Mouse (Mus musculus) heart, embryonic 12.5 days (tissue): ENCODE measurements around the gene Sapcd1. TPM values are rescaled to one million over a fixed set of nuclear protein-coding genes. Genes with fewer than 3 reads are reported as not detected.
"Not testable (repeated sequence)": the region's sequence is repeated elsewhere in the genome, so short reads cannot be mapped to it uniquely, and the experiment has no call there.

ENCODE experiments used
- ATAC-seq: fragments of 200-750 bp; cut with Nextera tagmentation; 2 replicates; pipeline ENCODE4 v1.8.0; 2017; ENCODE audit warnings: moderate TSS enrichment, moderate library complexity; ENCODE audit not compliant: insufficient number of reproducible peaks, low FRiP score
- H3K27ac ChIP-seq: fragments of 300-500 bp; sonication (generic); 2 replicates; pipeline ENCODE4 v1.5.1; 2016; ENCODE audit warnings: mild to moderate bottlenecking, moderate library complexity; ENCODE audit not compliant: poor library complexity, severe bottlenecking
- H3K27me3 ChIP-seq: fragments of 300-500 bp; sonication (generic); replicated peaks from 2 replicates; pipeline ENCODE4 v1.6.1; 2016; ENCODE audit warnings: mild to moderate bottlenecking, moderate library complexity
- H3K36me3 ChIP-seq: fragments of 300-500 bp; sonication (generic); 2 replicates; pipeline ENCODE4 v1.6.1; 2016; ENCODE audit warnings: mild to moderate bottlenecking, moderate library complexity
- H3K4me1 ChIP-seq: fragments of 300-500 bp; sonication (generic); replicated peaks from 2 replicates; pipeline ENCODE4 v1.6.1; 2016; ENCODE audit warnings: mild to moderate bottlenecking
- H3K4me2 ChIP-seq: fragments of 300-500 bp; sonication (generic); 2 replicates; pipeline ENCODE4 v1.6.1; 2016; ENCODE audit warnings: mild to moderate bottlenecking, moderate library complexity
- H3K4me3 ChIP-seq: fragments of 300-500 bp; sonication (generic); 2 replicates; pipeline ENCODE4 v1.5.1; 2016; ENCODE audit warnings: mild to moderate bottlenecking
- H3K9ac ChIP-seq: fragments of 300-500 bp; sonication (generic); 2 replicates; pipeline ENCODE4 v1.6.1; 2016; ENCODE audit warnings: mild to moderate bottlenecking, moderate library complexity
- H3K9me3 ChIP-seq: fragments of 300-500 bp; sonication (generic); replicated peaks from 2 replicates; pipeline ENCODE4 v1.6.1; 2016; ENCODE audit warnings: mild to moderate bottlenecking, moderate library complexity
- WGBS: fragments of 180-500 bp; shearing (Covaris S2); methylation state at CpG from one replicate; pipeline ENCODE4 v1.1.7; 2016; 5-methylcytosine and 5-hydroxymethylcytosine counted together
- polyA plus RNA-seq: library from polyadenylated mRNA; unstranded; fragments of >200 nt; fragmentation: Nextera tagmentation; extraction: Ambion mirVana; gene quantifications from 2 replicates; pipeline ENCODE4 v1.2.1, GENCODE M21; 2016

The Sapcd1 gene
- polyA plus RNA-seq, 1 experiment from 2014 or later = 2.4 TPM

GRCm38 (mm10) chr17:35044904-35045806 lies 17.3 kb upstream of the Sapcd1 start:
- Histone ChIP-seq H3K4me3 (peak overlapping the region; percentile 64; the same call in 1 of the 2 replicates), H3K27ac (peak overlapping the region; percentile 96), H3K4me2 (peak overlapping the region; percentile 99), H3K27me3 (no peaks in the 10 kb centered on the region), H3K36me3 (no peaks in the 10 kb centered on the region), H3K9me3 (no peaks in the 10 kb centered on the region), H3K4me1 (peaks cover 48% of the 10 kb centered on the region), H3K9ac (no peak overlapping the region)
- ATAC-seq = no peak
- 47% methylated on average over 7 of the region's 7 CpGs for WGBS

DNA sequence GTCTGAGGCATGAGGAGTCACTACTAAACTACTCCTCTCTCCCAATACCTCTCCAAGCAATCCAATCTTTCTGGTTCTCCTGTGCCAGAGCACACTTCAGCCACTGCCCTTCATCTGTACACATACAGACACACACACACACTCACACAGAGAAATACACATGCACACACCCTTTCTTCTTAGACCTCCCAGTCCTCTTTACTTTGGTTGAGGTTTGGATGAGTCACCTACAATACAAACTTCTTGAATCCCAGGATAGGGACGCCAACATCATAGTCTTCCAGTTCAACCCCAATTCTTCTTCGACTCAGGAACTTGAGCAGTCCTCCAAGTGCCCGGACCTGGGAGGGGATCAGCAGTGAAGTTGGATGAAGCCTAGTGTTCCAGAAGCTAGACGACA lies 16.0 kb upstream of the Sapcd1 start:
- Histone ChIP-seq H3K4me2 (no peak overlapping the region), H3K27ac (peak overlapping the region; percentile 40; the same call in 1 of the 2 replicates), H3K27me3 (no peaks in the 10 kb centered on the region), H3K36me3 (no peaks in the 10 kb centered on the region), H3K4me3 (no peak overlapping the region), H3K4me1 (peaks cover 40% of the 10 kb centered on the region), H3K9me3 (no peaks in the 10 kb centered on the region), H3K9ac (no peak overlapping the region)
- no peak for ATAC-seq
- 69% methylated on average over 4 of the region's 4 CpGs for WGBS

GRCm38 (mm10) chr17:35039121-35039873 lies 11.5 kb upstream of the Sapcd1 start:
- Histone ChIP-seq H3K36me3 (no peaks in the 10 kb centered on the region), H3K9me3 (no peaks in the 10 kb centered on the region), H3K4me3 (no peak overlapping the region), H3K27me3 (no peaks in the 10 kb centered on the region), H3K9ac (no peak overlapping the region), H3K27ac (no peak overlapping the region), H3K4me2 (no peak overlapping the region), H3K4me1 (peaks cover 4% of the 10 kb centered on the region)
- 80% methylated on average over 11 of the region's 11 CpGs for WGBS
- no peak for ATAC-seq

GRCm38 (mm10) chr17:35034896-35035295 lies 7.1 kb upstream of the Sapcd1 start:
- Histone ChIP-seq H3K9ac (no peak overlapping the region), H3K9me3 (no peaks in the 10 kb centered on the region), H3K27me3 (no peaks in the 10 kb centered on the region), H3K36me3 (no peaks in the 10 kb centered on the region), H3K27ac (no peak overlapping the region), H3K4me3 (no peak overlapping the region), H3K4me1 (peaks cover 2% of the 10 kb centered on the region; the same call in 1 of the 2 replicates), H3K4me2 (no peak overlapping the region)
- 67% methylated on average over 6 of the region's 6 CpGs for WGBS
- ATAC-seq = no peak

GRCm38 (mm10) chr17:35033703-35034102 lies 5.9 kb upstream of the Sapcd1 start:
- H3K9me3 ChIP-seq, H3K27me3 ChIP-seq, H3K27ac ChIP-seq, H3K9ac ChIP-seq, H3K4me1 ChIP-seq, H3K36me3 ChIP-seq, ATAC-seq, H3K4me2 ChIP-seq, H3K4me3 ChIP-seq: not testable (repeated sequence)
- 43% methylated on average over 1 of the region's 1 CpGs for WGBS

DNA sequence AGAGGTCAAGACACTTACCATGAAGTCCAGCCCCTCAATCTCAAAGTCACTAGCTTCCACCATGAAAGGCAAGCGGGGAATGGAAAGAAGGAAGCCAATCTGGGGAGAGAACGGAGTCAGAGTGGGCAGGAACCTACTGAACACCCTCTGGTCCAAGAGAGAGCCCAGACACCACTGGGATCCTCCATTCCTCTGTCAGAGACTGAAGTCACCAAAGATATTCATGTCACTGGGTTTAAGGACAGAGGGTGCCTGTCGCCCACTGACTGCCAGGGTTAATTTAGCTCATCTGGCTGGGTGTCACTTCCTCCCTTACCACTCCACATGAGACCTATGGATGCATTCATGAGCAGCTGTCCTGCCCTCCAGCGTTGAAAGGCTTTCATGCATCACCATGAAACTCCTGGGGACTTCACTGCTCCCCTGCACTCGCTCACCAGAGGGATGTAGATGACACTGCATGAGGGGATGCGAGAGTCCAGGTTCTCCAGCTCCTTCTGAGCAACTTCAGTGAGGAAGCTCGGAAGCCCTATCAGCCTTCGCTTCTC lies 4.6 kb upstream of the Sapcd1 start:
- Histone ChIP-seq H3K4me2 (no peak overlapping the region), H3K4me1 (peaks cover 13% of the 10 kb centered on the region), H3K27me3 (no peaks in the 10 kb centered on the region), H3K36me3 (no peaks in the 10 kb centered on the region), H3K4me3 (no peak overlapping the region), H3K9ac (no peak overlapping the region), H3K27ac (no peak overlapping the region), H3K9me3 (no peaks in the 10 kb centered on the region)
- ATAC-seq = no peak
- WGBS = 69% methylated on average over 8 of the region's 8 CpGs

GRCm38 (mm10) chr17:35031880-35032279 lies 4.1 kb upstream of the Sapcd1 start:
- Histone ChIP-seq H3K36me3 (no peaks in the 10 kb centered on the region), H3K27ac (no peak overlapping the region), H3K4me2 (no peak overlapping the region), H3K4me1 (peaks cover 18% of the 10 kb centered on the region), H3K27me3 (no peaks in the 10 kb centered on the region), H3K9me3 (no peaks in the 10 kb centered on the region), H3K9ac (no peak overlapping the region), H3K4me3 (no peak overlapping the region)
- no peak for ATAC-seq
- 79% methylated on average over 7 of the region's 7 CpGs for WGBS

- no peak for ATAC-seq
- 89% methylated on average over 11 of the region's 11 CpGs for WGBS
- Histone ChIP-seq H3K4me1 (peaks cover 23% of the 10 kb centered on the region), H3K9me3 (no peaks in the 10 kb centered on the region), H3K4me2 (no peak overlapping the region), H3K36me3 (no peaks in the 10 kb centered on the region), H3K27ac (no peak overlapping the region), H3K4me3 (no peak overlapping the region), H3K9ac (no peak overlapping the region), H3K27me3 (no peaks in the 10 kb centered on the region)
These were observed 3.5 kb upstream of the Sapcd1 start for GRCm38 (mm10) chr17:35031272-35031671.

GRCm38 (mm10) chr17:35029691-35030532 lies 2.1 kb upstream of the Sapcd1 start:
- Histone ChIP-seq H3K27me3 (no peaks in the 10 kb centered on the region), H3K4me3 (no peak overlapping the region)
- 36% methylated on average over 19 of the region's 19 CpGs for WGBS

DNA sequence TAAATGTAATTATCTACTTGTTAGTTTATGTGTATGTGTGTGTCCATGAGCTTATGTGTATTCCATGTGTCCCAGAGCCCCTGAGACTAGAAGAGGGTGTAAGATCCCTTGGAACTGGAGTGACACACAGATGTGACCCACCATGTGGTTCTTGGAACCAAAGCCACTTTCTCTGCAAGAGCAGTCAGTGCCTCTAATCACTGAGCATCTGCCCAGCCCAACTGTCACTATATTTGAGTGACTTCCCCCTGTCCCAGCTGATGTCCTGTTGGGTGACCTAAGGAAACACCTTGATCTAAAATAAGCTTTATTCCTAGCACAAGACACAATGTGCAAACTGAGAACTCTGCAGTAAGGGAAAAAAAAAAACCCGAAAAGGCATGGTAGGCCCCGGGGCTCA lies 499 bp upstream of the Sapcd1 start:
- Histone ChIP-seq H3K27ac (no peak overlapping the region), H3K9me3 (no peaks in the 10 kb centered on the region), H3K4me2 (no peak overlapping the region), H3K27me3 (no peaks in the 10 kb centered on the region), H3K4me3 (no peak overlapping the region), H3K9ac (no peak overlapping the region), H3K4me1 (peaks cover 45% of the 10 kb centered on the region), H3K36me3 (no peaks in the 10 kb centered on the region)
- 87% methylated on average over 2 of the region's 2 CpGs for WGBS
- no peak for ATAC-seq

More at GRCm38 (mm10) chr17:35029691-35030532, 2.1 kb upstream of the Sapcd1 start:
- ATAC-seq = no peak
- Histone ChIP-seq H3K4me1 (peaks cover 30% of the 10 kb centered on the region), H3K9me3 (no peaks in the 10 kb centered on the region), H3K27ac (no peak overlapping the region), H3K36me3 (no peaks in the 10 kb centered on the region), H3K9ac (no peak overlapping the region; the same call in 1 of the 2 replicates), H3K4me2 (peak overlapping the region; percentile 24; the same call in 1 of the 2 replicates)
